Mouse (Mus musculus) frontal cortex, postnatal 14 days (tissue): ENCODE results near the gene Gpbar1.

Experiments
- DNase-seq, 2 experiments: peaks; one replicate each; pipeline ENCODE4 v3.0.0; 2022; ENCODE audit warnings: low spot score in 2 of 2

Gene Gpbar1

GRCm38 (mm10) chr1:74278538-74278937 lies at the start of gene Gpbar1:
TSS of gene Gpbar1 (plus strand) at chr1:74278550.
- DNase-seq: no peak

DNA sequence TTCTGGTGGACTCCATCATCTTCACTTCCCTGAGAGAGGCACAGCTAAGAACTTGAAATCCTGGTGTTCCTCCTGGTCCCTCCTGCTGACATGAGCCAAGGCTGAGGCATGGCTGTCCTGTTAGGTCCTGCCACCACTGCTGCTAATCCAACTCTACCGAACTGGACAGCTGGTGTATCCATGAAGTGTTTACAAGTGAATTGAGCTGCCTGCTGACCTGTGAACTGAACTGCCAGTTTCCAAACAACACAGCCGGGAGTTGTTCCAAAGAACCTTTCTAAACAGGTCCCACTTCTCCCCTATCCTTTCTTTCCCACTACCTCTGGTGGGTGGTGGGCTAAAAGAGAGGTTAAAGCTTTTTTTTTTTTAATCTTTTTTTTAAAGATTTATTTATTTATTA lies 48.4 kb upstream of the Gpbar1 start:
- DNase-seq: no peak

DNA sequence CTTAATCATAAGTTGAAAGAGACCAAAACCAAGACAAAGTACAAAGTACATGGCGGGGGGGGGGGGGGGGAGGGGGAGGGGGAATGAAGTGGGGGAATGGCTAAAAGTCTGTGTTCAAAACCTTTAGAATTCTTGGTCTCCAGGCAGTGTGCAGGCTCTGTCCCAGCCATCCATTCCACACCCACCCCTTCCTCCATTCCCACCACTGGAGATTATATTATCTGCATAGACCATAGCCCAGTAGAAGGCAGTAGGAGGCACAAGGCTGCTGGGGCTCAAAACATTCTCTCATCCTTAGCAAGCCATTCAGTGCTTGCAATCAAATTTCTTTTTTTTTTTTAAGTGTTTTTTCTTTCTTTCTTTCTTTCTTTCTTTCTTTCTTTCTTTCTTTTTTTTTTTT lies 47.4 kb upstream of the Gpbar1 start:
- DNase-seq: no peak

GRCm38 (mm10) chr1:74235938-74236589 lies 42.3 kb upstream of the Gpbar1 start, which contains the start of gene Arpc2:
TSS of gene Arpc2 (plus strand) at chr1:74236084.
- DNase-seq: peak; percentile 91 to 95

DNA sequence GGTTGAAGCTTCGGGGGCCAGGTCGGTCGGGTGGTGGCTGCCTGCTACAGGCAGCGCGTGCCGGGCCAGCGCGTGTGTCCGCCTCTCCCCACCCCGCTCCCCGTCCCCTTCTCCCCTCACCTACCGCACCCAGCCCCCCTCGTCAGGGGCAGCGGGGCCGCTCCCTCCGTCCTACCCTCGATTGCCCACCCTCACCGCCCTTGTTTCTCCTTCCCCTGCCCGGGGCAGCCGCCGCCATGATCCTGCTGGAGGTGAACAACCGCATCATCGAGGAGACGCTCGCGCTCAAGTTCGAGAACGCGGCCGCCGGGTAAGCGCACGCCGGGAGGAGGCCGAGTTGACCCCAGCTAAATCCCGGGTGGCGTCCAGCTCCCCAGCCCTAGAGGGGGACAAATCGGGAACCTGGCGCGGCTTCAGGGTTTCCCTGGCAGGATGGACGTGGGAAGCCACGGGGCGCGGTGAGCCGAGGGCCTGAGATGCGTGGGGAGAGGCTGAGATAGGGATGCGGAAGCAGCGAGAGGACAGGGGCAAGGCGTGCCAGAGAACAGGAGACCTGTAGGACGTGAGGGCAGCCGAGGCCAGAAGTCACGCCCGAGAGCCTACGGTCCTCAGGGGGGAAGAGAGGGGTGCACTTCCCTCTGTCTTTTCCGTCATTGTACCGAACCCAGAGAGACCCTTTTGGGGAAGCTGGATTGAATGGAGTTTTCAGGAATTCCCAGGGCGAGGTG lies 41.6 kb upstream of the Gpbar1 start:
- DNase-seq: no peak

DNA sequence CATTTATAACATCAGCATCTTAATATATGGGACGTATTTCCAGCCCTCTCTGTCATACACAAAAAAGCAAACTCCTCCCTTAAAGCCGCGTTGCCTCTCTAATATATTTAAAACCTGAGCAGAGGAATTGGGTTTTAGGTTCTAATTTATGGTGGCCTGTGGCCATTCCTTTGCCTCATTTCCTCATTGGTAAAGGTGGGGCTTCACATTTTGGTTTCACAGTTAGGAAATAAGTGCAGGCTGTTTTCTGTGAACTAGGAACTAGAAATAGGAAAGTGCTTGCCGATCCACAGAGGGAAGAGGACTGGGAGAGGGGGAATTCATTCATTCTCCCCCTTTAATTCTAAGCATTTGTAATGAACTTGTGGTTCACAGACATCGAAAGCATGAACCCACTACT lies 40.7 kb upstream of the Gpbar1 start:
- no peak for DNase-seq

DNA sequence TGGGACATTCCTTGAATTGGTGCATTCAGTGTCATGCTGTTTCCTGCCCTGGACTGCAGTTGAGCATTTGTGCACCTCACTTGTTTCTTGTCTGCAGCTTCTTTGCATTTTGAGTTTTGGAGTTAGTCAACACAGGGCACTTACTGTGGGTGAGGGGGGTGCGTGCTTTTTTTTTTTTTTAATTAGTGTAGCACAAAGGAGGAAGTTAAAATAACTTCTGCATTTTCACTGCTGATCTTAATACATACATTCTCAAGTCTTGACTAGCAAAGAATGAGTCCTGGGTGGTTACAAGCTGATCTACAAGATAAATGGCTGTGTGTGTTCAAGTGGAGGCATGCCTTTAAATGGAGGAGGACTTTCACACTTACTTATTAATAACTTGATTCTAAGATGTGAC lies 40.2 kb upstream of the Gpbar1 start:
- DNase-seq: no peak

- DNase-seq: no peak
Measured at GRCm38 (mm10) chr1:74239162-74239561, 39.2 kb upstream of the Gpbar1 start.

- no peak for DNase-seq
Measured at GRCm38 (mm10) chr1:74239618-74240017, 38.7 kb upstream of the Gpbar1 start.

GRCm38 (mm10) chr1:74240311-74240710 lies 38.0 kb upstream of the Gpbar1 start:
- peak; percentile 54 to 58 for DNase-seq

- DNase-seq: no peak
Measured at GRCm38 (mm10) chr1:74240832-74241231, 37.5 kb upstream of the Gpbar1 start.

GRCm38 (mm10) chr1:74245525-74245924 lies 32.8 kb upstream of the Gpbar1 start:
- DNase-seq: no peak

DNA sequence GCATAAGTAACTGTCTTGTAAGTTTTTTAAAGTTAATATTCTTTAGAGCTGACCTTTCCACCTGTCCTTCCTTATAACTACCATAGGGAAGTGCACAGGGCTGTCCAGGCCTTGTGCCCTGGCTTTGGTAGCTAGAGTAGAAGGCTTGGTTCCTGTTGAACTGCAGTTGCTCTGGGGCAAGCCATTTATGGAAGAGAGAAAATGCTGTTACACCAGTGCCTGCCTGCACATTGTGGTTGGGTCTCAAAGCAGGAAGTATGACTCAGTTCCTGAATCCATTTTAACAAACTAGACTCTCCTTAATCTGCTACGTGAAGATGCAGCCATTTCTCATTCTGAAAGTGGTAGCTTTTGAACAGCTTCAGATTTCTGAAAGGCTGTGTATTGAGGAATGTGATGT lies 29.6 kb upstream of the Gpbar1 start:
- DNase-seq: no peak

- no peak for DNase-seq
Measured at GRCm38 (mm10) chr1:74249331-74249980, 28.9 kb upstream of the Gpbar1 start.

DNA sequence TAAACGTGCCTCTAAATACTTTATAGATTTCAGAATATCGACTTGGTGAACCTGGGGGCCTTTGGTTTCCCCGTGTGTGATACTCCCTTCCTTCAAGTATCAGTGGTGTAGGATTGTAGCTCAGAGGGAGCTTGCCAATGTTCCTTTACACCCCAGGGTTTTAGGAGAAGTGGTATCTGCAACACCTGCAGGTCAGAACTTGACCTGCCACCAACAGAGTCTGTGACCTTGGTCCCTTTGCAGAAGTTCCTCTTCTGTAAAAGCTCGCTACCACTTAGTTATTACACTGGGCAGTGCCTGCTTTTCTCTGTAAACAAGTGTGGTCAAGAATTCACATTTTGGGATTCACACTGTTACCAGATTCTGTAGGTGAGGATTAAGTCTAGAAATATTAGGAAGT lies 28.3 kb upstream of the Gpbar1 start:
- DNase-seq: no peak

DNA sequence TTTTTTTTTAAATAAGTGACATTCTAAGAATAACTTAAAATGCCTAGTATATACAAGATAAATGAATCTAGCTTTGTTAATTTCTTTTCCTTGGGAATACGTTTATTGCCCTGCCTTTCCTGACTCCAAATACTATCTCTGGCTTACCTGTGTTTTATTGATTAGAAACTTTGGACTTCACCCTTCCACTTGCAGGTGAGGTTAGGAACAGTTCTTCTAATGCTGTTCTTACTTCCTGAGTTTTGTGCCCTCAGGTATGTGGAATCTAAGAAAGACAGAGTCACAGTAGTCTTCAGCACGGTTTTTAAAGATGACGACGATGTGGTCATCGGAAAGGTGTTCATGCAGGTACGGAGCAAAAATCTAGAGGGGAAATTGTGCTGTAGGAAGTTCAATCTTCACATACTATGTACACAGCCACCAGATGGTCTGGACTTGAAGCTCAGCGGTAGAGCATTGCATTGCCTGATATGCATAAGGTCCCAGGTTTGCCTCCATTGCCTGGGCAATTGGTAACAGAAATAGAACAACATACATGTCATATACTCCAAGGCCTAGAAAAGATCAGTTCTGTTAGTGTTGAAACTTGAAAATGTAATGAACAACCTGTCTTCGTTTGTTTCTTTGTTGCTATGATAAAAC lies 22.5 kb upstream of the Gpbar1 start:
- no peak for DNase-seq

DNA sequence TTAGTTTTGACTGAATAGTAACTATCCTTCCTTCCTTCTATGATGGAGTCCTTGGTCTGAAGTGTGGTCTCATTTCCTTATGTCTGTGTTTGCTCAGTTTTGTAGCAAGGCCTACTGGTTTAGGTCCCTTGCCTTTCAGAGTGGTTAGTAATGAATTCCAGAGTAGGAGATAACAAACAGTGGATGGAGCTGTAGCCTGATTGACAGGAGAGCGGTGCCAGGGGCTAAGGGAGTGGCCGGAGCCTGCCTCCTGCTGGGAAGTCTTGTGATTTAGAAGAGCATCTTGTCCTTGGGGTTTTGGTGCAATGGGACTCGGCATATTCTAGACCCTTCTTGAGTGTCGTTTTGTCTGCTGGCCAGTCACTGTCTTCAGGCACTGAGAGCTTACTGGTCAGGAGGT lies 21.6 kb upstream of the Gpbar1 start:
- no peak for DNase-seq

GRCm38 (mm10) chr1:74262510-74262909 lies 15.8 kb upstream of the Gpbar1 start:
- DNase-seq: no peak

DNA sequence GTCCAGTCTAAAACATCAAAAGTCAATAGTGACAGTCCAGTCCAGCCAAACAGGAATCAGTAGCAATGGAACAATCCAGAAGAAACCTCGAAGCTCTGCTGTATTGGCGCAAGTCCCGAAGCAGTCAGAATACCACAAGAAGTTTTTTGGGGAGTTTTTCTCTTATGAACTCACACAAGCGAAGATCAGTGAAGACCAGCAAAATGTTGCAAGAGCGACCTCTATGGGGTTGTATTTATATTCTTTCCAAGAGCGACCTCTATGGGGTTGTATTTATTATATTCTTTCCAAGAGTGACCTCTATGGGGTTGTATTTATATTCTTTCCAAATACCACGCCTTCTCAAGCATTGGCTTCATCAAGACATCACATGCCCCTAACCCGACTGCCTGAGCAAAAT lies 9.6 kb upstream of the Gpbar1 start:
- DNase-seq: no peak

DNA sequence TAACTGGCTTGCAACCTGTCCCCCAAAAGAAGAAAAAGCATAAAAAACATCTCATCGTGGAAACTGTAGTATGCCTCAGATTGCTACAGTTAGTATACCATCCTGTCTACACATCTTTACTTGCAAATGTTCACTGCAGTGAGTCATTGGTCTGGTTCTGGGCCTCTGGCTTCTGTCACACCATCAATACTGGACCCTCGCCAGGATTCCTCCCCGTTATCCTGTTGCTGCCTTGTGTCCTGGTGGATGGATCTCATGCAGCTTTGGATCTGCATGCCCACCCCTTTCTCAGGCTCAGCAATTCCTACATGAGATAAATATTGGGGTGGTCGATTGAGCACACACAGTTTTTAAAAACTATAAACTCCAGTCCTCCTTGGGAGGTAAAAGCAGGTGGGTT lies 6.7 kb upstream of the Gpbar1 start:
- no peak for DNase-seq

GRCm38 (mm10) chr1:74275015-74275414 lies 3.3 kb upstream of the Gpbar1 start:
- DNase-seq: no peak

DNA sequence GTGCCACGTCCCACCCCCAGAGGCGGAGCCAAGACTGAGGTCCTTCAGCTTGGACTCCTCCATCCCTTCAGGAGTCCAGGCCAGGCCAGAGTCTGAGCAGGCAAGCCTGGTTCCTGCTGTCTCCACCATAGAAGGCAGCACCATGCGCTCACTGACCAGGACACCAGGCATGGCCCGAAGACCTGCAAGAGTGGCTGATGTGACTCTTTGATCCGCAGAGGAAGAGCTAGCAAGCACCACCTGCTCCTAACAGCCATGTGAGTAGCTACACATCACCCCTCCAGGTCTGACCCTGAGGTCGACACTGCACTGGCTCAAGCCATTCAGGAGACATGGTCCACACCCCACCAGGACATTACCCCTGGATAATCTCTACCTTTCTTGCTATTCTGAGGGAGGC lies 1.3 kb upstream of the Gpbar1 start:
- DNase-seq: no peak
